Mouse (Mus musculus): ENCODE data around the gene Slc35d1. TPM values are rescaled to one million over a fixed set of nuclear protein-coding genes. Genes with fewer than 3 reads are reported as not detected.
"Not testable (repeated sequence)": the region's sequence is repeated elsewhere in the genome, so short reads cannot be mapped to it uniquely, and the experiment has no call there.

Slc35d1 gene
- polyA plus RNA-seq, 1 experiment from 2014 or later, result 10.0 TPM

GRCm38 (mm10) chr4:103178635-103179318, 36.2 kb downstream of the Slc35d1 start:
- Histone ChIP-seq H3K4me1 (peaks cover 19% of the 10 kb centered on the region), H3K9ac (no peak overlapping the region), H3K9me3 (no peaks in the 10 kb centered on the region), H3K4me2 (replicated peaks) (no peak overlapping the region), H3K27ac (no peak overlapping the region), H3K27me3 (replicated peaks) (no peaks in the 10 kb centered on the region), H3K4me3 (no peak overlapping the region), H3K36me3 (peaks cover 18% of the 10 kb centered on the region)
- WGBS, result 85% methylated on average over 7 of the region's 7 CpGs
- ATAC-seq (ENCODE audit: low FRiP score, low read depth), result no peak

- Histone ChIP-seq H3K9ac (no peak overlapping the region), H3K27me3 (replicated peaks) (no peaks in the 10 kb centered on the region), H3K27ac (no peak overlapping the region), H3K4me1 (peaks cover 19% of the 10 kb centered on the region), H3K4me2 (replicated peaks) (no peak overlapping the region), H3K36me3 (peaks cover 10% of the 10 kb centered on the region), H3K9me3 (no peaks in the 10 kb centered on the region), H3K4me3 (no peak overlapping the region)
- ATAC-seq (ENCODE audit: low FRiP score, low read depth), result no peak
- WGBS, result 86% methylated on average over 1 of the region's 1 CpGs
Measured at GRCm38 (mm10) chr4:103177681-103178080, 37.3 kb downstream of the Slc35d1 start.

GRCm38 (mm10) chr4:103174001-103174400, 41.0 kb downstream of the Slc35d1 start:
- no peaks in the 10 kb centered on the region for H3K27me3 ChIP-seq (replicated peaks)
- 0 out of 2 replicates have a peak, but pooled peaks cover 5% of the 10 kb centered on the region for H3K4me1 ChIP-seq
- H3K36me3 ChIP-seq, result peaks cover 30% of the 10 kb centered on the region
- ATAC-seq (ENCODE audit: low FRiP score, low read depth), result no peak
- 81% methylated on average over 7 of the region's 7 CpGs for WGBS
- no peak overlapping the region for H3K27ac ChIP-seq
- no peak overlapping the region for H3K4me2 ChIP-seq (replicated peaks)
- H3K9ac ChIP-seq, result no peak overlapping the region
- no peaks in the 10 kb centered on the region for H3K9me3 ChIP-seq
- no peak overlapping the region for H3K4me3 ChIP-seq

GRCm38 (mm10) chr4:103173507-103173906, 41.5 kb downstream of the Slc35d1 start:
- no peaks in the 10 kb centered on the region for H3K9me3 ChIP-seq
- H3K4me2 ChIP-seq (replicated peaks), result no peak overlapping the region
- ATAC-seq (ENCODE audit: low FRiP score, low read depth), result no peak
- no peak overlapping the region for H3K4me3 ChIP-seq
- H3K27me3 ChIP-seq (replicated peaks), result no peaks in the 10 kb centered on the region
- WGBS, result 84% methylated on average over 6 of the region's 6 CpGs
- H3K27ac ChIP-seq, result no peak overlapping the region
- H3K4me1 ChIP-seq, result 0 out of 2 replicates have a peak, but pooled peaks cover 1% of the 10 kb centered on the region
- peaks cover 30% of the 10 kb centered on the region for H3K36me3 ChIP-seq
- no peak overlapping the region for H3K9ac ChIP-seq

- Histone ChIP-seq H3K4me3 (no peak overlapping the region), H3K4me1 (no peaks in the 10 kb centered on the region), H3K27me3 (replicated peaks) (no peaks in the 10 kb centered on the region), H3K9ac (no peak overlapping the region), H3K27ac (no peak overlapping the region), H3K4me2 (replicated peaks) (no peak overlapping the region), H3K9me3 (no peaks in the 10 kb centered on the region), H3K36me3 (peaks cover 30% of the 10 kb centered on the region)
- WGBS, result 85% methylated on average over 3 of the region's 3 CpGs
- no peak for ATAC-seq (ENCODE audit: low FRiP score, low read depth)
Measured at GRCm38 (mm10) chr4:103171256-103171655, 43.7 kb downstream of the Slc35d1 start.

GRCm38 (mm10) chr4:103166198-103166597, 48.8 kb downstream of the Slc35d1 start:
- not testable (repeated sequence) for H3K4me3 ChIP-seq; H3K4me2 ChIP-seq (replicated peaks); H3K9me3 ChIP-seq; H3K4me1 ChIP-seq; H3K9ac ChIP-seq; H3K27me3 ChIP-seq (replicated peaks); ATAC-seq (ENCODE audit: low FRiP score, low read depth); H3K27ac ChIP-seq
- 84% methylated on average over 1 of the region's 1 CpGs for WGBS
- peaks cover 32% of the 10 kb centered on the region for H3K36me3 ChIP-seq

GRCm38 (mm10) chr4:103158781-103159180, 56.2 kb downstream of the Slc35d1 start:
- H3K36me3 ChIP-seq, result peaks cover 46% of the 10 kb centered on the region

GRCm38 (mm10) chr4:103151946-103152345, 63.0 kb downstream of the Slc35d1 start:
- no peak overlapping the region for H3K27ac ChIP-seq
- peaks cover 57% of the 10 kb centered on the region for H3K36me3 ChIP-seq
- no peak overlapping the region for H3K9ac ChIP-seq
- H3K27me3 ChIP-seq (replicated peaks), result no peaks in the 10 kb centered on the region
- H3K4me3 ChIP-seq, result no peak overlapping the region
- no peaks in the 10 kb centered on the region for H3K4me1 ChIP-seq
- no peak for ATAC-seq (ENCODE audit: low FRiP score, low read depth)
- no peak overlapping the region for H3K4me2 ChIP-seq (replicated peaks)
- WGBS, result 86% methylated on average over 5 of the region's 5 CpGs
- no peaks in the 10 kb centered on the region for H3K9me3 ChIP-seq

More at GRCm38 (mm10) chr4:103158781-103159180, 56.2 kb downstream of the Slc35d1 start:
- no peak overlapping the region for H3K27ac ChIP-seq
- H3K4me2 ChIP-seq (replicated peaks), result no peak overlapping the region
- 91% methylated on average over 4 of the region's 4 CpGs for WGBS
- no peaks in the 10 kb centered on the region for H3K4me1 ChIP-seq
- no peak overlapping the region for H3K9ac ChIP-seq
- no peak for ATAC-seq (ENCODE audit: low FRiP score, low read depth)
- no peak overlapping the region for H3K4me3 ChIP-seq
- no peaks in the 10 kb centered on the region for H3K27me3 ChIP-seq (replicated peaks)
- no peaks in the 10 kb centered on the region for H3K9me3 ChIP-seq

GRCm38 (mm10) chr4:103146339-103146738, 68.6 kb downstream of the Slc35d1 start:
- Histone ChIP-seq H3K4me2 (replicated peaks) (no peak overlapping the region), H3K9ac (no peak overlapping the region), H3K9me3 (no peaks in the 10 kb centered on the region), H3K4me3 (no peak overlapping the region), H3K27ac (no peak overlapping the region), H3K36me3 (peaks cover 38% of the 10 kb centered on the region), H3K27me3 (replicated peaks) (no peaks in the 10 kb centered on the region), H3K4me1 (no peaks in the 10 kb centered on the region)
- no peak for ATAC-seq (ENCODE audit: low FRiP score, low read depth)
- WGBS, result 50% methylated on average over 5 of the region's 5 CpGs

GRCm38 (mm10) chr4:103136946-103137345, 78.0 kb downstream of the Slc35d1 start:
- Histone ChIP-seq H3K27ac (no peak overlapping the region), H3K4me2 (replicated peaks) (no peak overlapping the region), H3K4me1 (no peaks in the 10 kb centered on the region), H3K9ac (no peak overlapping the region), H3K4me3 (no peak overlapping the region), H3K9me3 (no peaks in the 10 kb centered on the region), H3K27me3 (replicated peaks) (no peaks in the 10 kb centered on the region), H3K36me3 (peaks cover 12% of the 10 kb centered on the region)
- ATAC-seq (ENCODE audit: low FRiP score, low read depth), result no peak
- 95% methylated on average over 1 of the region's 1 CpGs for WGBS

GRCm38 (mm10) chr4:103126533-103126932, 88.4 kb downstream of the Slc35d1 start:
- H3K36me3 ChIP-seq, result peaks cover 3% of the 10 kb centered on the region; the same call in 1 of the 2 replicates
- no peaks in the 10 kb centered on the region for H3K9me3 ChIP-seq
- H3K4me3 ChIP-seq, result no peak overlapping the region
- H3K27me3 ChIP-seq (replicated peaks), result no peaks in the 10 kb centered on the region
- no peaks in the 10 kb centered on the region for H3K4me1 ChIP-seq
- no peak overlapping the region for H3K27ac ChIP-seq
- no peak overlapping the region for H3K4me2 ChIP-seq (replicated peaks)
- WGBS, result 96% methylated on average over 4 of the region's 4 CpGs
- no peak for ATAC-seq (ENCODE audit: low FRiP score, low read depth)
- no peak overlapping the region for H3K9ac ChIP-seq

GRCm38 (mm10) chr4:103123606-103124005, 91.4 kb downstream of the Slc35d1 start:
- H3K27me3 ChIP-seq (replicated peaks), result no peaks in the 10 kb centered on the region
- H3K9ac ChIP-seq, result no peak overlapping the region
- no peaks in the 10 kb centered on the region for H3K9me3 ChIP-seq
- no peak overlapping the region for H3K27ac ChIP-seq
- no peak for ATAC-seq (ENCODE audit: low FRiP score, low read depth)
- H3K4me1 ChIP-seq, result peaks cover 11% of the 10 kb centered on the region
- no peaks in the 10 kb centered on the region for H3K36me3 ChIP-seq
- no peak overlapping the region for H3K4me3 ChIP-seq
- H3K4me2 ChIP-seq (replicated peaks), result no peak overlapping the region

- H3K27ac ChIP-seq, result no peak overlapping the region
- no peak overlapping the region for H3K9ac ChIP-seq
- WGBS, result 61% methylated on average over 2 of the region's 2 CpGs
- no peak for ATAC-seq (ENCODE audit: low FRiP score, low read depth)
- no peaks in the 10 kb centered on the region for H3K9me3 ChIP-seq
- H3K4me2 ChIP-seq (replicated peaks), result no peak overlapping the region
- H3K4me1 ChIP-seq, result peaks cover 12% of the 10 kb centered on the region
- no peaks in the 10 kb centered on the region for H3K27me3 ChIP-seq (replicated peaks)
- no peak overlapping the region for H3K4me3 ChIP-seq
- no peaks in the 10 kb centered on the region for H3K36me3 ChIP-seq
Measured at GRCm38 (mm10) chr4:103123086-103123485, 91.9 kb downstream of the Slc35d1 start.

All from neural tube, embryonic 12.5 days (tissue).